Mouse (Mus musculus) liver, embryonic 14.5 days (tissue): ENCODE measurements around the gene Id4.

ENCODE experiments used
- CTCF ChIP-seq: IDR thresholded peaks from 2 replicates; pipeline ENCODE4 v1.5.1; 2016; ENCODE audit warnings: antibody characterized with exemption, low read depth, control low read depth
- EP300 ChIP-seq: IDR thresholded peaks from 2 replicates; pipeline ENCODE4 v1.6.1; 2016; ENCODE audit warnings: antibody characterized with exemption, low read depth

- TF ChIP-seq CTCF = no peak
- TF ChIP-seq EP300 = no peak
Measured at GRCm38 (mm10) chr13:48284426-48284825, 23.4 kb downstream of the Id4 start.
